Mouse (Mus musculus) mammary gland, adult 2 months (tissue): ENCODE data around the gene Thoc6. TPM values are rescaled to one million over a fixed set of nuclear protein-coding genes. Genes with fewer than 3 reads are reported as not detected.

Source experiments
- polyA plus RNA-seq: library from polyadenylated mRNA; depleted of rRNA; stranded (reverse); fragments of >200 nt; gene quantifications from 2 replicates; pipeline ENCODE4 v1.2.3, GENCODE M21; 2012; ENCODE audit warnings: low replicate concordance; rRNA removed

Gene Thoc6
- 26.0 and 28.9 TPM in 2 replicates for polyA plus RNA-seq

GRCm38 (mm10) chr17:23673424-23674073 is at the start of gene Thoc6, which contains the start of gene Hcfc1r1:
Gene Thoc6 (minus strand): TSS chr17:23673882.
Gene Hcfc1r1 (plus strand): TSS chr17:23673596.

DNA sequence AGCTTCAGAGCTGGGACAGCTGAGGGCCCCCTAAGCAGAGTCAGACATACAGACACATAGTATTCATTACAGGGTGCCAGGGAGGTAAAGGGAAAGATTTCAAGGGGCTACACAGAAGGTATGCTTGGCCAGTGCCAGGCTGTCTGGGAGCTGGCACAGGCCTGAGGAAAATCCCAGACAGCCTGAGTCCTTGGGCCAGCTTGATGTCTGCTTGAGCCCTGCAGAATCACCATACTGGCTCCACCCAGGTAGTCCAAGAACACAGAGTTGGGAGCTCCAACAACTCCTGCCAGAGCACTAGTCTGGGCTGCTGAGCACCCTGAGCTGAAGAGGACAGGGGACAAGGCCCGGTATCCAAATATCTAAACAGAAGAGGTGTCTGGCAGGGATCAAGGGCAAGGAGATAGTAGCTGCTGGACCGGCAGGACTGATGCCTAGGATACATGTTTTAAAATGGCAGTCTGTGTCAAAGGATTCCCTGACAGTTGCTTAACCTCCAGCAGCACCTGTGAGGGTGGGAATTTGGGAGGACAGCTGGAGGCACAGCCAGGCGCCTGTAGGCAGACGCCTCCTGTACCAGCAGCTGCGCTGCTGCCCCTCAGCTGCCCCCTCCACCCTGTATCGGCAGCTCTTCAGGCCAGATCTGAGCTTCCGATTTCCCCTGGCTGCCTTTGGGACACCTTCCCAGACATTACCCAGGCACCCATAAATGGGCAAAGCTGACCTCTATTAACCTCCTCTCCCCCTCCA is 48.9 kb upstream of the Thoc6 start, which contains the start of gene 1520401A03Rik:
TSS of gene 1520401A03Rik (minus strand) at position 408 of the 750 bp plus-strand sequence.

GRCm38 (mm10) chr17:23683856-23684672 is 10.4 kb upstream of the Thoc6 start, which contains the start of gene Cldn9:
Gene Cldn9 (minus strand): TSS chr17:23684026.

GRCm38 (mm10) chr17:23679127-23679835 is 5.6 kb upstream of the Thoc6 start, which contains the start of gene Cldn6:
Gene Cldn6 (plus strand): TSS chr17:23679249.

DNA sequence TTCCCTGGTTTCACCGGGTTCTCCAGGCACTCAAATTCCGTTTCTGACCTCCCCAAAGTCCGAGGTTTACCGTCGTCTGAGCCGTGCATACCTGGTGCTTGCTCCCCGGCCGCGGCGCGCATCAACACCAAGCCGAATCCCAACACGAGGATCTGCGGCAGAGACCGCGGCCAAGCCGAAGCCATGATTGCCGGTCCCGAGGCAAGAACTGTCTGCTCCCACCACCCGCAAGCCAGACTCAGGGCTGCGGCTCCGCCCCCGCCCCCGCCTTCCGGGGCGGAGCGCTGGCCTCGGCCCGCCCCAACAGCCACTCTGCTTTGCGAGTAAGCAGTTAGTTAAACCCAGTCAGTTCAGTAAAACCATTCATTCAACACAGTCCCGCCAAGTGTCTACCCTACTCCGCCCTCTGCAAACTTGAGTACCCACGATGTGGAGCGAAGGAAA is 3.6 kb upstream of the Thoc6 start, which contains the start of gene Tnfrsf12a:
TSS of gene Tnfrsf12a (minus strand) at position 233 of the 444 bp plus-strand sequence.

DNA sequence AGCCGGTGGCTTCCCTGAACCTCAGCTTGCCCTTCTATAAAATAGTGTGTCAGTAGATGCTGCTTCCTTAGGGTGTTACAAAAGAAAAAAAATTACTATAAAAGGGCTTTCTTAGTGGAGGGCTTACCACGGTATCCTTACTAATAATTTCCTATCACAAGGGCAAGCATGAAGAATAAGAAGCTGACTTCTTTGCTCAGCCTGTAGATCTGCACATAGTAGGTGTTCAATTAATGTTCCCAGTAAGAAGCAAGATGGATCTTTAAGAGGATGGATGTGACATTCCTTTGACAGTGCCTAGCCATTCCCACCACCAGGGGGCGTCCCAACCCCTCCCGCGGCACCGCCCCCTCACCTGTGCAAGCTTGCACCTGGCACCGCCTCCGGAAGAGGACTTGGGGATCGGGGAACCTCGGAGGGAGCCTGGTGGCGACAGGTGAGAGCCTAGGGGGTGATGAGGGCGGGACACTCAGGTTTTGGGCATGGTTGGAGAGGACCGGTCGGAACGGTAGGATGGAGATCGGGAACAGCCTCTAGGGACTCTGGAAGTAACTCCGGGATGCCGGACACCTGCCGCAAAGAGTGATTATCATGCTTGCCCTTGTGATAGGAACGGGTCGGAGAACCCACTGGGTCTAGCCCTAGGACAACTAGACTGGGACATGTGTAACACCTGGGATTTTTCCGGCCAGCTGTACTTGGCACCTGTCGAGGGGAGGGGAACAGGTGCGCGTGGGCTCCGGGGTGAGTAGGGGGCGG is 13.4 kb downstream of the Thoc6 start, which contains the start of gene Bicdl2:
TSS of gene Bicdl2 (plus strand) at position 390 of the 759 bp plus-strand sequence.

DNA sequence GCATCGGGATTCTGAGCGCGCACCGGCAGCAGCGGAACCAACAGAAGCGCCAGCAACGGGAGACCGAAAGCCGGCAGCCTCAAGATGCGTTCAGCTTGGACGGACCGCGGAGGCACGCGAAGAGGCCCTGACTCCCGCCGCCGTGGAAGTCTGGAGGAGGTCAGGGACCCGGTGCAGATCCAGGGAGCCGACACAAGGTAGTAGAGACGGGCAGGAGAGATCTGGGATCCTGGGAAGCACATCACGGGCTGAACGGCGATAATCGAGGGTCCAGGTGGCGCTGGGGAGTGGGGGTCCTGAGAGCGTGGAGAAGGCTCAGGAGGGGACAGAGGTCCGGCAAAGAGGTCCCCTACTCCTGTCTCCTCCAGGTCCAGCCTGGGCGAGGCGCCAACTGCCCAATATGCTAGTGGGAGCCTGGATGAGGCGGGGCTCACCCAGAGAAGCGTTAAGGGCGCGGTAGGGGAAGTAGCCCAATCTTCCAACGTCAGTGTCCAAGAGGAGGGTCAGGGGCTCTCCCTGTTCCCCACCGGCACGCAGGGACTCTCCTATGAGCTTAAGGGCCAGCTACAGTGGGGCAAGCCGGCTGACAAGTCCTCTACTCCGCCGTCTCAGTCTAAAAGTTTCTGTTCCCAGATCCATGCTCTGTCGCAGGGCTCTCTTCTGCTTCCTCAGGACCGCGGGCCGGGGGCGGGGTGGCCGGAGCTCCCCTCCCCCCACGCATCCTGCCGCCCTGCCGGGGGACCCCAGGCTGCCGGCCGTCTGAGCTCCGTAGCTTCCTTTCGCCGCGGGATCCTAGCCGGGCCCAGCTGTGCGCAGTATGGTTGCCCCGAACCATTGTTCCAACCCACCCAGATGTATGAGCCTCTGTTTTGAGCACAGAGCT is 28.8 kb downstream of the Thoc6 start, which contains the start of gene Mmp25:
TSS of gene Mmp25 (minus strand) at position 665 of the 883 bp plus-strand sequence.

Other genes starting within 250 kb of the Thoc6 start
- gene Vmn2r117, start 194.2 kb downstream of the Thoc6 start, polyA plus RNA-seq: not detected in 2 replicates
- gene Zfp213, start 109.6 kb downstream of the Thoc6 start, polyA plus RNA-seq: 16.1 and 22.3 TPM in 2 replicates
- 9.1 and 16.2 TPM in 2 replicates for gene Zfp13, start 74.4 kb downstream of the Thoc6 start, polyA plus RNA-seq
- gene Zscan10, start 73.0 kb downstream of the Thoc6 start, polyA plus RNA-seq: not detected in 2 replicates
- gene Mmp25, start 28.6 kb downstream of the Thoc6 start, polyA plus RNA-seq: 2.6 and 4.7 TPM in 2 replicates
- 2.1 and 3.5 TPM in 2 replicates for gene Bicdl2, start 13.4 kb downstream of the Thoc6 start, polyA plus RNA-seq
- 430 and 524 TPM in 2 replicates for gene Hcfc1r1, start 286 bp downstream of the Thoc6 start, polyA plus RNA-seq
- 15.4 and 34.1 TPM in 2 replicates for gene Tnfrsf12a, start 3.6 kb upstream of the Thoc6 start, polyA plus RNA-seq
- 7.3 and 9.1 TPM in 2 replicates for gene Cldn6, start 5.4 kb upstream of the Thoc6 start, polyA plus RNA-seq
- gene Cldn9, start 10.1 kb upstream of the Thoc6 start, polyA plus RNA-seq: not detected in 2 replicates
- 0.06 TPM in 1 of 2 replicates, not detected in the other for gene 1520401A03Rik, start 48.9 kb upstream of the Thoc6 start, polyA plus RNA-seq
- gene Pkmyt1, start 52.5 kb upstream of the Thoc6 start, polyA plus RNA-seq: 30.3 and 57.9 TPM in 2 replicates
- 35.8 and 47.3 TPM in 2 replicates for gene Paqr4, start 67.0 kb upstream of the Thoc6 start, polyA plus RNA-seq
- 0.52 and 0.60 TPM in 2 replicates for gene Kremen2, start 72.0 kb upstream of the Thoc6 start, polyA plus RNA-seq
- 43.8 and 46.9 TPM in 2 replicates for gene Flywch1, start 97.7 kb upstream of the Thoc6 start, polyA plus RNA-seq
- 5.4 and 13.3 TPM in 2 replicates for gene Flywch2, start 112.2 kb upstream of the Thoc6 start, polyA plus RNA-seq
- gene Srrm2, start 116.7 kb upstream of the Thoc6 start, polyA plus RNA-seq: 756 and 808 TPM in 2 replicates
- gene Elob, start 155.3 kb upstream of the Thoc6 start, polyA plus RNA-seq: 412 and 628 TPM in 2 replicates
- gene Prss33, start 162.2 kb upstream of the Thoc6 start, polyA plus RNA-seq: 0.17 TPM in 1 of 2 replicates, not detected in the other
- gene Prss32, start 170.0 kb upstream of the Thoc6 start, polyA plus RNA-seq: not detected in 2 replicates
- gene Prss41, start 170.3 kb upstream of the Thoc6 start, polyA plus RNA-seq: 0.13 and 0.27 TPM in 2 replicates
- gene Prss21, start 194.2 kb upstream of the Thoc6 start, polyA plus RNA-seq: not detected in 2 replicates
- not detected in 2 replicates for gene Dcpp1, start 207.0 kb upstream of the Thoc6 start, polyA plus RNA-seq
- not detected in 2 replicates for gene Dcpp2, start 207.0 kb upstream of the Thoc6 start, polyA plus RNA-seq
- 0.55 TPM in 1 of 2 replicates, not detected in the other for gene Dcpp3, start 243.6 kb upstream of the Thoc6 start, polyA plus RNA-seq